Mouse (Mus musculus) neural tube, embryonic 15.5 days (tissue): ENCODE measurements around the gene Smarce1. TPM values are rescaled to one million over a fixed set of nuclear protein-coding genes. Genes with fewer than 3 reads are reported as not detected.

Experiments used
- ATAC-seq: fragments of 200-750 bp; cut with Nextera tagmentation; 2 replicates; pipeline ENCODE4 v1.8.0; 2017; ENCODE audit warnings: mild to moderate bottlenecking, moderate TSS enrichment, moderate library complexity; ENCODE audit not compliant: low FRiP score
- H3K27ac ChIP-seq: fragments of 300-500 bp; sonication (generic); replicated peaks from 2 replicates; pipeline ENCODE4 v1.5.1; 2015; ENCODE audit warnings: mild to moderate bottlenecking, inconsistent platforms
- H3K27me3 ChIP-seq: fragments of 300-500 bp; sonication (generic); replicated peaks from 2 replicates; pipeline ENCODE4 v1.6.1; 2015; ENCODE audit warnings: inconsistent platforms
- H3K36me3 ChIP-seq: fragments of 300-500 bp; sonication (generic); 2 replicates; pipeline ENCODE4 v1.6.1; 2015; ENCODE audit warnings: inconsistent platforms
- H3K4me1 ChIP-seq: fragments of 300-500 bp; sonication (generic); 2 replicates; pipeline ENCODE4 v1.6.1; 2015; ENCODE audit warnings: inconsistent platforms
- H3K4me2 ChIP-seq: fragments of 300-500 bp; sonication (generic); 2 replicates; pipeline ENCODE4 v1.6.1; 2015; ENCODE audit warnings: inconsistent platforms, mild to moderate bottlenecking, moderate library complexity
- H3K4me3 ChIP-seq: fragments of 300-500 bp; sonication (generic); replicated peaks from 2 replicates; pipeline ENCODE4 v1.5.1; 2015; ENCODE audit warnings: mild to moderate bottlenecking, inconsistent platforms
- H3K9ac ChIP-seq: fragments of 300-500 bp; sonication (generic); replicated peaks from 2 replicates; pipeline ENCODE4 v1.6.1; 2015; ENCODE audit warnings: mild to moderate bottlenecking, inconsistent platforms
- H3K9me3 ChIP-seq: fragments of 300-500 bp; sonication (generic); replicated peaks from 2 replicates; pipeline ENCODE4 v1.6.1; 2016; ENCODE audit warnings: inconsistent platforms
- WGBS: fragments of 180-500 bp; shearing (Covaris S2); methylation state at CpG from one replicate; pipeline ENCODE4 v1.1.7; 2015; ENCODE audit warnings: mixed read lengths; 5-methylcytosine and 5-hydroxymethylcytosine counted together
- polyA plus RNA-seq: library from polyadenylated mRNA; unstranded; fragments of >200 nt; fragmentation: Nextera tagmentation; extraction: Ambion mirVana; gene quantifications from 2 replicates; pipeline ENCODE4 v1.2.1, GENCODE M21; 2015

The Smarce1 gene
- polyA plus RNA-seq, 1 experiment from 2014 or later = 221 TPM

GRCm38 (mm10) chr11:99226298-99226697 lies 4.5 kb downstream of the Smarce1 start:
- Histone ChIP-seq H3K27ac (no peak overlapping the region), H3K4me1 (peaks cover 29% of the 10 kb centered on the region), H3K36me3 (peaks cover 35% of the 10 kb centered on the region), H3K9ac (no peak overlapping the region), H3K4me2 (no peak overlapping the region), H3K27me3 (no peaks in the 10 kb centered on the region), H3K4me3 (no peak overlapping the region), H3K9me3 (no peaks in the 10 kb centered on the region)
- 91% methylated on average over 5 of the region's 5 CpGs for WGBS
- ATAC-seq = no peak

GRCm38 (mm10) chr11:99223310-99223709 lies 7.5 kb downstream of the Smarce1 start:
- Histone ChIP-seq H3K4me1 (peaks cover 15% of the 10 kb centered on the region), H3K9ac (no peak overlapping the region), H3K4me3 (no peak overlapping the region), H3K4me2 (no peak overlapping the region), H3K36me3 (peaks cover 53% of the 10 kb centered on the region), H3K9me3 (no peaks in the 10 kb centered on the region), H3K27me3 (no peaks in the 10 kb centered on the region), H3K27ac (no peak overlapping the region)
- ATAC-seq = no peak
- WGBS = 83% methylated on average over 5 of the region's 5 CpGs

GRCm38 (mm10) chr11:99221811-99222210 lies 9.0 kb downstream of the Smarce1 start:
- H3K9me3 ChIP-seq = no peaks in the 10 kb centered on the region
- peaks cover 57% of the 10 kb centered on the region for H3K36me3 ChIP-seq
- ATAC-seq = no peak
- no peak overlapping the region for H3K4me2 ChIP-seq
- 80% methylated on average over 2 of the region's 2 CpGs for WGBS
- no peak overlapping the region for H3K27ac ChIP-seq
- H3K9ac ChIP-seq = no peak overlapping the region
- H3K4me3 ChIP-seq = no peak overlapping the region
- H3K27me3 ChIP-seq = no peaks in the 10 kb centered on the region
- H3K4me1 ChIP-seq = peaks cover 4% of the 10 kb centered on the region; the same call in 1 of the 2 replicates

GRCm38 (mm10) chr11:99217248-99217986 lies 13.4 kb downstream of the Smarce1 start:
- Histone ChIP-seq H3K36me3 (peaks cover 79% of the 10 kb centered on the region), H3K4me1 (no peaks in the 10 kb centered on the region)

GRCm38 (mm10) chr11:99216181-99216580 lies 14.6 kb downstream of the Smarce1 start:
- H3K4me3 ChIP-seq = no peak overlapping the region
- peaks cover 84% of the 10 kb centered on the region for H3K36me3 ChIP-seq
- no peak overlapping the region for H3K27ac ChIP-seq
- ATAC-seq = no peak
- H3K9me3 ChIP-seq = no peaks in the 10 kb centered on the region
- WGBS = 98% methylated on average over 3 of the region's 3 CpGs
- no peaks in the 10 kb centered on the region for H3K4me1 ChIP-seq
- no peak overlapping the region for H3K9ac ChIP-seq
- no peaks in the 10 kb centered on the region for H3K27me3 ChIP-seq
- H3K4me2 ChIP-seq = no peak overlapping the region

More at GRCm38 (mm10) chr11:99217248-99217986, 13.4 kb downstream of the Smarce1 start:
- no peak overlapping the region for H3K4me3 ChIP-seq
- no peak overlapping the region for H3K4me2 ChIP-seq
- H3K27me3 ChIP-seq = no peaks in the 10 kb centered on the region
- H3K9ac ChIP-seq = no peak overlapping the region
- WGBS = 91% methylated on average over 7 of the region's 7 CpGs
- no peak overlapping the region for H3K27ac ChIP-seq
- H3K9me3 ChIP-seq = no peaks in the 10 kb centered on the region
- ATAC-seq = no peak

- no peak for ATAC-seq
- H3K27ac ChIP-seq = no peak overlapping the region
- H3K36me3 ChIP-seq = peaks cover 82% of the 10 kb centered on the region
- 86% methylated on average over 7 of the region's 7 CpGs for WGBS
- no peak overlapping the region for H3K9ac ChIP-seq
- no peaks in the 10 kb centered on the region for H3K4me1 ChIP-seq
- no peak overlapping the region for H3K4me3 ChIP-seq
- H3K4me2 ChIP-seq = no peak overlapping the region
- H3K27me3 ChIP-seq = no peaks in the 10 kb centered on the region
- H3K9me3 ChIP-seq = no peaks in the 10 kb centered on the region
These were observed 18.1 kb downstream of the Smarce1 start for GRCm38 (mm10) chr11:99212693-99213092.

GRCm38 (mm10) chr11:99211964-99212363 lies 18.9 kb downstream of the Smarce1 start:
- no peaks in the 10 kb centered on the region for H3K9me3 ChIP-seq
- no peak overlapping the region for H3K27ac ChIP-seq
- no peaks in the 10 kb centered on the region for H3K4me1 ChIP-seq
- H3K4me2 ChIP-seq = no peak overlapping the region
- WGBS = 85% methylated on average over 2 of the region's 2 CpGs
- no peak overlapping the region for H3K4me3 ChIP-seq
- ATAC-seq = no peak
- no peaks in the 10 kb centered on the region for H3K27me3 ChIP-seq
- peaks cover 75% of the 10 kb centered on the region for H3K36me3 ChIP-seq
- no peak overlapping the region for H3K9ac ChIP-seq

- Histone ChIP-seq H3K27me3 (no peaks in the 10 kb centered on the region), H3K27ac (no peak overlapping the region), H3K4me2 (no peak overlapping the region), H3K4me3 (no peak overlapping the region), H3K9ac (no peak overlapping the region), H3K4me1 (no peaks in the 10 kb centered on the region), H3K9me3 (no peaks in the 10 kb centered on the region), H3K36me3 (peaks cover 39% of the 10 kb centered on the region)
- whole genome bisulfite sequencing = 71% methylated on average over 8 of the region's 8 CpGs
- no peak for ATAC-seq
These were observed 22.6 kb downstream of the Smarce1 start for GRCm38 (mm10) chr11:99208105-99208669.

- no peak overlapping the region for H3K4me2 ChIP-seq
- no peaks in the 10 kb centered on the region for H3K27me3 ChIP-seq
- no peaks in the 10 kb centered on the region for H3K9me3 ChIP-seq
- H3K9ac ChIP-seq = no peak overlapping the region
- H3K27ac ChIP-seq = no peak overlapping the region
- H3K36me3 ChIP-seq = peaks cover 31% of the 10 kb centered on the region
- no peak overlapping the region for H3K4me3 ChIP-seq
- 18% methylated on average over 2 of the region's 2 CpGs for WGBS
- no peak for ATAC-seq
- H3K4me1 ChIP-seq = no peaks in the 10 kb centered on the region
These were observed 23.4 kb downstream of the Smarce1 start for GRCm38 (mm10) chr11:99207449-99207848.

- no peak for ATAC-seq
- Histone ChIP-seq H3K27me3 (no peaks in the 10 kb centered on the region), H3K4me1 (no peaks in the 10 kb centered on the region), H3K9ac (no peak overlapping the region), H3K9me3 (no peaks in the 10 kb centered on the region), H3K4me3 (no peak overlapping the region), H3K4me2 (no peak overlapping the region), H3K36me3 (peaks cover 26% of the 10 kb centered on the region), H3K27ac (no peak overlapping the region)
- WGBS = 34% methylated on average over 2 of the region's 2 CpGs
These were observed 23.9 kb downstream of the Smarce1 start for GRCm38 (mm10) chr11:99206954-99207353.

- no peak overlapping the region for H3K4me2 ChIP-seq
- H3K9me3 ChIP-seq = no peaks in the 10 kb centered on the region
- H3K27me3 ChIP-seq = no peaks in the 10 kb centered on the region
- no peaks in the 10 kb centered on the region for H3K4me1 ChIP-seq
- no peak overlapping the region for H3K4me3 ChIP-seq
- no peak overlapping the region for H3K27ac ChIP-seq
- WGBS = 24% methylated on average over 14 of the region's 14 CpGs
- H3K36me3 ChIP-seq = no peaks in the 10 kb centered on the region
- no peak for ATAC-seq
- no peak overlapping the region for H3K9ac ChIP-seq
These were observed 41.6 kb downstream of the Smarce1 start for GRCm38 (mm10) chr11:99189154-99189582.

GRCm38 (mm10) chr11:99187348-99187747 lies 43.5 kb downstream of the Smarce1 start:
- 92% methylated on average over 4 of the region's 4 CpGs for WGBS
- H3K4me1 ChIP-seq = peaks cover 4% of the 10 kb centered on the region
- no peak for ATAC-seq
- H3K9ac ChIP-seq = no peak overlapping the region
- no peak overlapping the region for H3K4me2 ChIP-seq
- no peak overlapping the region for H3K27ac ChIP-seq
- no peaks in the 10 kb centered on the region for H3K36me3 ChIP-seq
- H3K27me3 ChIP-seq = no peaks in the 10 kb centered on the region
- no peak overlapping the region for H3K4me3 ChIP-seq
- no peaks in the 10 kb centered on the region for H3K9me3 ChIP-seq
